Mouse (Mus musculus) midbrain, embryonic 11.5 days (tissue): ENCODE data around the gene Slc4a5. TPM values are rescaled to one million over a fixed set of nuclear protein-coding genes. Genes with fewer than 3 reads are reported as not detected.

Source experiments
- ATAC-seq: fragments of 200-750 bp; cut with Nextera tagmentation; 2 replicates; pipeline ENCODE4 v1.8.0; 2017; ENCODE audit warnings: moderate TSS enrichment, moderate library complexity; ENCODE audit not compliant: low FRiP score
- DNase-seq: peaks from one replicate; pipeline ENCODE4 v3.0.0; 2015; ENCODE audit warnings: low spot score; ENCODE audit errors: missing footprints
- H3K27ac ChIP-seq: fragments of 300-500 bp; sonication (generic); 2 replicates; pipeline ENCODE4 v1.5.1; 2014; ENCODE audit warnings: low read depth, low read length
- H3K27me3 ChIP-seq: fragments of 300-500 bp; sonication (generic); 2 replicates; pipeline ENCODE4 v1.6.1; 2014; ENCODE audit warnings: mild to moderate bottlenecking, low read length, moderate library complexity, mixed read lengths; ENCODE audit not compliant: control insufficient read depth, insufficient read depth
- H3K36me3 ChIP-seq: fragments of 300-500 bp; sonication (generic); 2 replicates; pipeline ENCODE4 v1.6.1; 2014; ENCODE audit warnings: mild to moderate bottlenecking, low read length, moderate library complexity, mixed read lengths; ENCODE audit not compliant: control insufficient read depth, insufficient read depth
- H3K4me1 ChIP-seq: fragments of 300-500 bp; sonication (generic); 2 replicates; pipeline ENCODE4 v1.6.1; 2014; ENCODE audit warnings: low read length; ENCODE audit not compliant: control insufficient read depth, insufficient read depth
- H3K4me2 ChIP-seq: fragments of 300-500 bp; sonication (generic); 2 replicates; pipeline ENCODE4 v1.6.1; 2014; ENCODE audit warnings: mild to moderate bottlenecking, moderate library complexity
- H3K4me3 ChIP-seq: fragments of 300-500 bp; sonication (generic); 2 replicates; pipeline ENCODE4 v1.5.1; 2014; ENCODE audit warnings: low read depth, low read length
- H3K9ac ChIP-seq: fragments of 300-500 bp; sonication (generic); 2 replicates; pipeline ENCODE4 v1.6.1; 2014; ENCODE audit warnings: low read length
- H3K9me3 ChIP-seq: fragments of 300-500 bp; sonication (generic); 2 replicates; pipeline ENCODE4 v1.6.1; 2016; ENCODE audit warnings: low read length; ENCODE audit not compliant: control insufficient read depth
- WGBS: fragments of 180-500 bp; shearing (Covaris S2); extraction: QIAGEN DNeasy Blood & Tissue Kit; methylation state at CpG from one replicate; pipeline ENCODE4 v1.1.7; 2014; 5-methylcytosine and 5-hydroxymethylcytosine counted together
- polyA plus RNA-seq: library from polyadenylated mRNA; unstranded; fragments of >200 nt; fragmentation: Nextera tagmentation; extraction: Ambion mirVana; gene quantifications from 2 replicates; pipeline ENCODE4 v1.2.1, GENCODE M21; 2014

Gene Slc4a5
- polyA plus RNA-seq, 1 experiment from 2014 or later = 0.68 TPM

GRCm38 (mm10) chr6:83208050-83208400 is 11.6 kb upstream of the Slc4a5 start:
- WGBS = 88% methylated on average over 2 of the region's 2 CpGs
- Histone ChIP-seq H3K36me3 (no peaks in the 10 kb centered on the region), H3K9me3 (no peaks in the 10 kb centered on the region), H3K9ac (no peak overlapping the region), H3K27me3 (no peaks in the 10 kb centered on the region), H3K4me1 (peaks cover 5% of the 10 kb centered on the region; the same call in 1 of the 2 replicates), H3K4me2 (no peak overlapping the region), H3K4me3 (no peak overlapping the region), H3K27ac (no peak overlapping the region)
- ATAC-seq (no peak), DNase-seq (no peak)

DNA sequence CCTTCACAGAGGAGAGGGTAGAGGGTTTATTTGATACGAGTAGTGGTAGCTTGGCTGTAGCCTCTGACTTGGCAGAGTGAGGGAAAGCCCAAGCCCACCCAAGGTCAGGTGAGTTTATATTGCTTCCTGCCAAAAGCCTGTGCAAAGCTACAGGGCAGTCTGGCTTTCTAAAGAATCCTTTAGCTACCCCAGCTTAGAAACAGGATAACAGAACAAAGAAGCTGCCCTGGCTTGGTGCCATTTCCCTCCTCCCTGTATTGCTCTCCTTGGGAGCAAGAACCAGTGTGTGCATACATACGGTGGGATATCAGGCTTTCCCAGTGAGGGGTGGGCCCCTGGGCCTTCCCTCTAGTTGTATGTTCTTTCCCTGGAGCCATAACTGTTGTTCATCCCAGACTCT is 9.1 kb upstream of the Slc4a5 start:
- 76% methylated on average over 2 of the region's 2 CpGs for WGBS
- Histone ChIP-seq H3K4me2 (no peak overlapping the region), H3K9me3 (no peaks in the 10 kb centered on the region), H3K4me1 (peaks cover 5% of the 10 kb centered on the region; the same call in 1 of the 2 replicates), H3K36me3 (no peaks in the 10 kb centered on the region), H3K27ac (no peak overlapping the region), H3K4me3 (no peak overlapping the region), H3K27me3 (no peaks in the 10 kb centered on the region), H3K9ac (no peak overlapping the region)
- no peak for DNase-seq
- ATAC-seq = no peak

GRCm38 (mm10) chr6:83211526-83211925 is 8.1 kb upstream of the Slc4a5 start:
- Histone ChIP-seq H3K4me1 (peaks cover 5% of the 10 kb centered on the region; the same call in 1 of the 2 replicates), H3K27me3 (no peaks in the 10 kb centered on the region), H3K36me3 (no peaks in the 10 kb centered on the region), H3K27ac (no peak overlapping the region), H3K4me3 (no peak overlapping the region), H3K9ac (no peak overlapping the region), H3K4me2 (no peak overlapping the region), H3K9me3 (no peaks in the 10 kb centered on the region)
- no peak for DNase-seq
- peak; percentile 53; the same call in 1 of the 2 replicates for ATAC-seq
- WGBS = 37% methylated on average over 5 of the region's 5 CpGs

DNA sequence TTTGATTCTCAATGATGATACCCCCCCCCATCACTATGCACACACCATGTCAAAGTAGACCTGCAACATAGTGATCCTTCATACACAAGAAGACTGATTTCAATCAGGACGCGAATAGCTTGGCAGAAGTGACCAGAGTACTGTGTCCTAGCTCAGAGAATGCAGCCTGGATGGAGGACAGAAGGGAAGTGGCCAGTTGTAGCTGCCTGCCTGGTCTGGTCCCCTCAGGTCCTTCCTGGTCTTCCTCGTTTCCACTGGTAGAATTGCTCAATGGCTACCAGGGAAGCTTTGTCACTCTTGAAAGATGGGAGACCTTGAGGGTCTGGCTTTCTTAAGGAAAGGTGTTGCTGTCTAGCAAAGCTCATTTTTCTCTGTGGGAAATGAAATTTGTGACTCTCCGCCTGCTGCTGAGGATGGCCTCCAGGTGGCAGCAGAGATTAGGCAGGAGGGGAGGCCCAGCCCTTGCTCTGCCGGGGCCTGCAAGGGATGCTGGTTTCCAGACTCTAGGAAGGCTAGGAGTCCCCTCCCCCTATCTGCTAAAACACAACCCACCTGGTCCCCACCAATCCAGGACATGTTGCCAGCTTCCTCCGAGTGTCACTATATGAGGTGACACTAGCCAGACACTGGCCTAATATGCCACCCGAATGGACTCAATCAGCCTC is 4.5 kb upstream of the Slc4a5 start:
- no peaks in the 10 kb centered on the region for H3K36me3 ChIP-seq
- H3K4me3 ChIP-seq = no peak overlapping the region
- no peak overlapping the region for H3K9ac ChIP-seq
- DNase-seq (peak; percentile 94), ATAC-seq (peak; percentile 76; the same call in 1 of the 2 replicates)
- no peaks in the 10 kb centered on the region for H3K27me3 ChIP-seq
- H3K9me3 ChIP-seq = no peaks in the 10 kb centered on the region
- WGBS = 17% methylated on average over 7 of the region's 7 CpGs
- no peak overlapping the region for H3K4me2 ChIP-seq
- no peak overlapping the region for H3K27ac ChIP-seq
- peaks cover 5% of the 10 kb centered on the region; the same call in 1 of the 2 replicates for H3K4me1 ChIP-seq

DNA sequence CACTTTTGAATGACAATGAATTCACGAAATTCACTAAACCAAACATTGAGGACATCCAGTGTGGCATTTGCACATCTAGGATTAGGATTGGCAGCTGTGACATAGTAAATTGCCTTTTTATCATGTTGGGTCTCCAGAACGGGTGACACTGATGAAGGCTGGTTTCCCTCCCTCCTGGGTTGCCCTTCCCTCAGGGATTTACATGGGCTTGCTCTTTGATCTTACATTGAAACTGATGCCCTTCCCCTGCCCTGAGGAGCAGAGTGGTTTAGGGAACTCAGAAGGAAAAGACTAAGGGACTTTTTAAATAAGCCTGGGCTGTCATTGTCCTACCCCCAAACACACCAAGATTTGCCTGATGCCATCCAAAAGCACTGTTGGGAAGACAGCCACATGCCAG is 11.9 kb downstream of the Slc4a5 start:
- Histone ChIP-seq H3K9me3 (no peaks in the 10 kb centered on the region), H3K4me3 (no peak overlapping the region), H3K9ac (no peak overlapping the region), H3K4me1 (peaks cover 7% of the 10 kb centered on the region; the same call in 1 of the 2 replicates), H3K27ac (no peak overlapping the region), H3K36me3 (no peaks in the 10 kb centered on the region), H3K27me3 (peaks cover 14% of the 10 kb centered on the region), H3K4me2 (no peak overlapping the region)
- peak; percentile 51 for DNase-seq
- ATAC-seq = no peak
- WGBS = 56% methylated on average over 2 of the region's 2 CpGs

- H3K4me2 ChIP-seq = no peak overlapping the region
- DNase-seq (peak; percentile 80), ATAC-seq (no peak)
- 76% methylated on average over 4 of the region's 4 CpGs for WGBS
- no peak overlapping the region for H3K4me3 ChIP-seq
- H3K4me1 ChIP-seq = peaks cover 11% of the 10 kb centered on the region
- H3K9me3 ChIP-seq = no peaks in the 10 kb centered on the region
- H3K27me3 ChIP-seq = peaks cover 27% of the 10 kb centered on the region
- H3K27ac ChIP-seq = no peak overlapping the region
- H3K9ac ChIP-seq = no peak overlapping the region
- no peaks in the 10 kb centered on the region for H3K36me3 ChIP-seq
Observed at GRCm38 (mm10) chr6:83233306-83233705, 13.7 kb downstream of the Slc4a5 start.

GRCm38 (mm10) chr6:83234280-83234741 is 14.7 kb downstream of the Slc4a5 start:
- peaks cover 36% of the 10 kb centered on the region for H3K27me3 ChIP-seq
- no peaks in the 10 kb centered on the region for H3K9me3 ChIP-seq
- H3K4me3 ChIP-seq = no peak overlapping the region
- no peak overlapping the region for H3K27ac ChIP-seq
- ATAC-seq (peak; percentile 68), DNase-seq (peak; percentile 89)
- H3K9ac ChIP-seq = no peak overlapping the region
- peak overlapping the region; percentile 30 for H3K4me2 ChIP-seq
- WGBS = 3% methylated on average over 12 of the region's 14 CpGs
- H3K36me3 ChIP-seq = no peaks in the 10 kb centered on the region
- peaks cover 11% of the 10 kb centered on the region for H3K4me1 ChIP-seq

GRCm38 (mm10) chr6:83237123-83237522 is 17.5 kb downstream of the Slc4a5 start:
- H3K27me3 ChIP-seq = peaks cover 41% of the 10 kb centered on the region
- ATAC-seq = no peak
- 1% methylated on average over 6 of the region's 9 CpGs for WGBS
- H3K9ac ChIP-seq = peak overlapping the region; percentile 27; the same call in 1 of the 2 replicates
- no peaks in the 10 kb centered on the region for H3K9me3 ChIP-seq
- H3K27ac ChIP-seq = no peak overlapping the region
- H3K4me2 ChIP-seq = peak overlapping the region; percentile 26; the same call in 1 of the 2 replicates
- H3K36me3 ChIP-seq = no peaks in the 10 kb centered on the region
- H3K4me1 ChIP-seq = peaks cover 11% of the 10 kb centered on the region
- no peak overlapping the region for H3K4me3 ChIP-seq
- DNase-seq = no peak

GRCm38 (mm10) chr6:83244422-83245061 is 24.9 kb downstream of the Slc4a5 start:
- Histone ChIP-seq H3K4me2 (no peak overlapping the region), H3K36me3 (no peaks in the 10 kb centered on the region), H3K27me3 (peaks cover 4% of the 10 kb centered on the region; the same call in 1 of the 2 replicates), H3K9me3 (no peaks in the 10 kb centered on the region), H3K27ac (no peak overlapping the region), H3K4me3 (no peak overlapping the region), H3K9ac (no peak overlapping the region), H3K4me1 (no peaks in the 10 kb centered on the region)
- DNase-seq (no peak), ATAC-seq (no peak)
- 20% methylated on average over 10 of the region's 10 CpGs for WGBS
